Mouse (Mus musculus) liver, embryonic 15.5 days (tissue): ENCODE measurements around the gene Zmynd8. TPM values are rescaled to one million over a fixed set of nuclear protein-coding genes. Genes with fewer than 3 reads are reported as not detected.
A peak's percentile ranks its signal among the peaks of the same experiment; 100 is the strongest.

ENCODE experiments used
- ATAC-seq: fragments of 200-750 bp; cut with Nextera tagmentation; 2 replicates; pipeline ENCODE4 v1.8.0; 2017; ENCODE audit warnings: moderate number of reproducible peaks, mild to moderate bottlenecking, moderate library complexity; ENCODE audit not compliant: insufficient read depth
- H3K27ac ChIP-seq: fragments of 300-500 bp; sonication (generic); replicated peaks from 2 replicates; pipeline ENCODE4 v1.5.1; 2015; ENCODE audit warnings: mild to moderate bottlenecking, inconsistent platforms
- H3K27me3 ChIP-seq: fragments of 300-500 bp; sonication (generic); 2 replicates; pipeline ENCODE4 v1.6.1; 2015; ENCODE audit warnings: mild to moderate bottlenecking, inconsistent platforms
- H3K36me3 ChIP-seq: fragments of 300-500 bp; sonication (generic); replicated peaks from 2 replicates; pipeline ENCODE4 v1.6.1; 2015; ENCODE audit warnings: moderate library complexity, mild to moderate bottlenecking, inconsistent platforms
- H3K4me1 ChIP-seq: fragments of 300-500 bp; sonication (generic); replicated peaks from 2 replicates; pipeline ENCODE4 v1.6.1; 2015; ENCODE audit warnings: inconsistent platforms
- H3K4me2 ChIP-seq: fragments of 300-500 bp; sonication (generic); 2 replicates; pipeline ENCODE4 v1.6.1; 2015; ENCODE audit warnings: moderate library complexity, mild to moderate bottlenecking, inconsistent platforms
- H3K4me3 ChIP-seq: fragments of 300-500 bp; sonication (generic); replicated peaks from 2 replicates; pipeline ENCODE4 v1.5.1; 2015; ENCODE audit warnings: mild to moderate bottlenecking, inconsistent platforms
- H3K9ac ChIP-seq: fragments of 300-500 bp; sonication (generic); 2 replicates; pipeline ENCODE4 v1.6.1; 2015; ENCODE audit warnings: moderate library complexity, mild to moderate bottlenecking, inconsistent platforms
- H3K9me3 ChIP-seq: fragments of 300-500 bp; sonication (generic); replicated peaks from 2 replicates; pipeline ENCODE4 v1.6.1; 2016; ENCODE audit warnings: inconsistent platforms
- WGBS: fragments of 180-500 bp; shearing (Covaris S2); methylation state at CpG from one replicate; pipeline ENCODE4 v1.1.7; 2015; ENCODE audit warnings: mixed read lengths; ENCODE audit not compliant: insufficient replicate concordance; 5-methylcytosine and 5-hydroxymethylcytosine counted together
- polyA plus RNA-seq: library from polyadenylated mRNA; unstranded; fragments of >200 nt; fragmentation: Nextera tagmentation; extraction: Ambion mirVana; gene quantifications from 2 replicates; pipeline ENCODE4 v1.2.1, GENCODE M21; 2015

Zmynd8 gene
- polyA plus RNA-seq, 1 experiment from 2014 or later, result 24.6 TPM

DNA sequence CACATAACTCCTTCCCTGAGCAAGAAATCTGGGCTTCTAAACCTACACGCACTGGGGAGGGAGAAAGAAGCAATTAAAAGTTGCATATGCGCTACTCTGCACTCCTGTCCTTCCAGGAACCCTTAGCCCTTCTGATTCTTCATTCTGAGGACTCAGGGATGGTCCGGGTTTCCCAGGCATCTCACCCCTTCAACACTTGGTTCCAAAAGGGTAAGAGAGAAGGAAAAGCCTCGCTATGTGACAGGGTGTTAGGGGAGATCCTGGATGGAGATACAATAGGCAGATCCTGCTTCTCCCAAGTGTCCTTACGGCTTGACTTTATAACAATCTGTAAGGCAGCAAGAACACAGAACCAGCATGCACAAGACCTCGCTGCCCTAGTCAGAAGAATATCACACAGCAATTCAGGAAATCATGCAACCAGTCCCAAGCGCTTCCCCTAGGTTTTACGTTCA is 19.9 kb downstream of the Zmynd8 start:
- Histone ChIP-seq H3K27ac (peak overlapping the region; percentile 51), H3K4me2 (peak overlapping the region; percentile 35), H3K36me3 (peaks cover 70% of the 10 kb centered on the region), H3K27me3 (no peaks in the 10 kb centered on the region), H3K4me1 (peaks cover 99% of the 10 kb centered on the region), H3K4me3 (no peak overlapping the region), H3K9me3 (no peaks in the 10 kb centered on the region), H3K9ac (peak overlapping the region; percentile 8; the same call in 1 of the 2 replicates)
- ATAC-seq, result no peak
- WGBS, result 69% methylated on average over 8 of the region's 8 CpGs

- Histone ChIP-seq H3K27me3 (no peaks in the 10 kb centered on the region), H3K27ac (peak overlapping the region; percentile 6; the same call in 1 of the 2 replicates), H3K9me3 (no peaks in the 10 kb centered on the region), H3K4me2 (no peak overlapping the region), H3K9ac (no peak overlapping the region), H3K4me1 (peaks cover 99% of the 10 kb centered on the region), H3K36me3 (peaks cover 78% of the 10 kb centered on the region), H3K4me3 (no peak overlapping the region)
- no peak for ATAC-seq
- 47% methylated on average over 10 of the region's 10 CpGs for WGBS
These were observed 20.7 kb downstream of the Zmynd8 start for GRCm38 (mm10) chr2:165878021-165878585.

- H3K4me2 ChIP-seq, result no peak overlapping the region
- no peaks in the 10 kb centered on the region for H3K9me3 ChIP-seq
- no peak overlapping the region for H3K9ac ChIP-seq
- no peaks in the 10 kb centered on the region for H3K27me3 ChIP-seq
- no peak for ATAC-seq
- WGBS, result 82% methylated on average over 4 of the region's 4 CpGs
- no peak overlapping the region for H3K4me3 ChIP-seq
- 0 out of 2 replicates have a peak overlapping the region, but pooled peaks have one; percentile 6 for H3K27ac ChIP-seq
- H3K36me3 ChIP-seq, result peaks cover 86% of the 10 kb centered on the region
- H3K4me1 ChIP-seq, result peaks cover 90% of the 10 kb centered on the region
These were observed 21.6 kb downstream of the Zmynd8 start for GRCm38 (mm10) chr2:165877180-165877579.

- no peak overlapping the region for H3K4me3 ChIP-seq
- no peak for ATAC-seq
- no peak overlapping the region for H3K4me2 ChIP-seq
- 0 out of 2 replicates have a peak overlapping the region, but pooled peaks have one; percentile 30 for H3K27ac ChIP-seq
- H3K4me1 ChIP-seq, result peaks cover 84% of the 10 kb centered on the region
- WGBS, result 66% methylated on average over 8 of the region's 8 CpGs
- no peaks in the 10 kb centered on the region for H3K27me3 ChIP-seq
- peaks cover 87% of the 10 kb centered on the region for H3K36me3 ChIP-seq
- no peaks in the 10 kb centered on the region for H3K9me3 ChIP-seq
- H3K9ac ChIP-seq, result no peak overlapping the region
These were observed 22.5 kb downstream of the Zmynd8 start for GRCm38 (mm10) chr2:165876201-165876918.

DNA sequence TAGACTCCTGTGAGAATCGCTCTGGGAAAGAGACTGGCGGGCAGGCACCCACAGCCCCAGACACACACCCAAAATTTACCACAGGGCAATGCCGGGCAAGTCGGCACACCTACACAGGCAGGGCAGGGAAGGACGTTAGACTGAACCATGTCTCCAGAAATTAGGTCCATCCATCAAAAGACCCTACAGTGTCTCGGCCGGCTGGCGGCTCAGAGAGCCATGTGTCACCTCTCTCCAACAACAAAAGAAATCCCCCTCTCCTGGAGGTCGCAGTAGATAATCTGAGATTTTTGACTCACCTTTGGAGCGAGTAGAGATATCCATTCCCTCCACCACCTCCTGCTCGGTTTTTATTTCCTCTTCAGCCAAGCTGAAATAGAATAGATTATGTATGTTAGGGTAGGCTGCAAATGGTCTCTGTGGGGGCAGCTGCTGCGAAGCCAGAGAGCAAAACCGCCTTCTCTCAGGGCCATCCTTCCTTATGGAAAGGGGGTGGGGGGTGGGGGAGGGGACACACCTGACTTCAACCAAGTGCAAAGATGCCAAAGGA is 23.3 kb downstream of the Zmynd8 start:
- WGBS, result 75% methylated on average over 13 of the region's 13 CpGs
- no peak for ATAC-seq

DNA sequence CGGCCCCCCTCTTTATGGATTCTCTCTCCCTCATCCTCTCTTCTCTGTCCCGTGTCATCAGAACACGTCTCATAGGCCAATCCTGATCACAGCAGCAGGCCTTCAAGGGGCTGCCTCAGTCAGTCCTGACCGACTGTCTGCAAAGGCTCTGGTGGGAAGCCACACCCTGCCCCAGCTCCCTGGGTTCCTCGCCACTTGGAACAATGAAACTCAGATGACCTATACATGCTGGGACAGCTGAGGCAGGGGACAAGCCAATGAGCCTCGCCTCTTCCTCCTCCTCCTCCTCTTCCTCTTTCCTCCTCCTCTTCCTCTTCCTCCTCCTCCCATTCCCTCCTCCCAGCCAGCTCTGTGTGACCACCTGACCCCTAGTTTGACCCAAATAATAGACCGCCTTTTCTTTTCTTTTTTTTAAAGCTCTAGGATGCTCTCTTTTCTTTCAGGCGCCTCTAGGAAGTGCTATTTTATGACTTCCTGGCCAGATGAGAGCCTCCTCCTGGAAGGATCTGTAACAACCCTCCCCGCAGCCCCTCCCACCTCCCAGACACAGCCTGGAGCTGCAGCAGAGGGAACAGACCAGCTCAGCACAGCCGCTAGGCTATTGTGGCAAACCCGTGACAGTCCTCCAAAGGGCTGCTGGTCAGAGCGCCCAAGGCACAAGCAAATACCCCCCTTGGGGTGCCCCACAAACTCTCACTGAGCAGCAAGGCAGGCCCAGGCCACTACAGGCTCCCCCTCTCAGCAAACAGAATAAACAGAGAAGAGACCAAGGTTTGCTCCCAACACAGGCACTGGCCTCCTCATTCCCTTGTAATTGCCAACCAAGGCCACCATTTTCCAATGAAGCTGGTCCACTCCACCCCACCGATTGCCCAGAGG is 24.1 kb downstream of the Zmynd8 start:
- peaks cover 87% of the 10 kb centered on the region for H3K36me3 ChIP-seq
- H3K4me2 ChIP-seq, result no peak overlapping the region; the same call in 1 of the 2 replicates
- H3K9ac ChIP-seq, result no peak overlapping the region
- H3K27ac ChIP-seq, result peak overlapping the region; percentile 61
- ATAC-seq, result peak; percentile 30
- 53% methylated on average over 13 of the region's 13 CpGs for WGBS
- H3K4me1 ChIP-seq, result peaks cover 82% of the 10 kb centered on the region
- H3K9me3 ChIP-seq, result no peaks in the 10 kb centered on the region
- no peak overlapping the region for H3K4me3 ChIP-seq
- no peaks in the 10 kb centered on the region for H3K27me3 ChIP-seq

More for the DNA sequence above, 23.3 kb downstream of the Zmynd8 start:
- Histone ChIP-seq H3K27me3 (no peaks in the 10 kb centered on the region), H3K4me1 (peaks cover 82% of the 10 kb centered on the region), H3K36me3 (peaks cover 87% of the 10 kb centered on the region), H3K27ac (peak overlapping the region; percentile 61; the same call in 1 of the 2 replicates), H3K9me3 (no peaks in the 10 kb centered on the region), H3K4me3 (no peak overlapping the region), H3K4me2 (no peak overlapping the region; the same call in 1 of the 2 replicates), H3K9ac (no peak overlapping the region)

- H3K9me3 ChIP-seq, result no peaks in the 10 kb centered on the region
- 73% methylated on average over 3 of the region's 3 CpGs for WGBS
- no peak overlapping the region; the same call in 1 of the 2 replicates for H3K27ac ChIP-seq
- no peak overlapping the region; the same call in 1 of the 2 replicates for H3K9ac ChIP-seq
- no peak overlapping the region for H3K4me2 ChIP-seq
- ATAC-seq, result no peak
- peaks cover 82% of the 10 kb centered on the region for H3K4me1 ChIP-seq
- H3K4me3 ChIP-seq, result no peak overlapping the region
- H3K36me3 ChIP-seq, result peaks cover 86% of the 10 kb centered on the region
- no peaks in the 10 kb centered on the region for H3K27me3 ChIP-seq
These were observed 25.0 kb downstream of the Zmynd8 start for GRCm38 (mm10) chr2:165873777-165874176.

GRCm38 (mm10) chr2:165873196-165873595 is 25.6 kb downstream of the Zmynd8 start:
- no peaks in the 10 kb centered on the region for H3K27me3 ChIP-seq
- H3K4me1 ChIP-seq, result peaks cover 82% of the 10 kb centered on the region
- WGBS, result 80% methylated on average over 7 of the region's 7 CpGs
- ATAC-seq, result no peak
- no peak overlapping the region for H3K4me2 ChIP-seq
- no peak overlapping the region for H3K9ac ChIP-seq
- no peaks in the 10 kb centered on the region for H3K9me3 ChIP-seq
- H3K4me3 ChIP-seq, result no peak overlapping the region
- peaks cover 89% of the 10 kb centered on the region for H3K36me3 ChIP-seq
- H3K27ac ChIP-seq, result no peak overlapping the region

- peaks cover 62% of the 10 kb centered on the region for H3K4me1 ChIP-seq
These were observed 29.6 kb downstream of the Zmynd8 start for GRCm38 (mm10) chr2:165869257-165869656.

GRCm38 (mm10) chr2:165868522-165869175 is 30.2 kb downstream of the Zmynd8 start:
- no peaks in the 10 kb centered on the region for H3K27me3 ChIP-seq
- 58% methylated on average over 8 of the region's 8 CpGs for WGBS
- H3K9me3 ChIP-seq, result no peaks in the 10 kb centered on the region
- no peak for ATAC-seq
- peak overlapping the region; percentile 45; the same call in 1 of the 2 replicates for H3K27ac ChIP-seq
- H3K4me2 ChIP-seq, result no peak overlapping the region
- peaks cover 88% of the 10 kb centered on the region for H3K36me3 ChIP-seq
- H3K4me3 ChIP-seq, result no peak overlapping the region
- peaks cover 61% of the 10 kb centered on the region for H3K4me1 ChIP-seq
- no peak overlapping the region for H3K9ac ChIP-seq

More at GRCm38 (mm10) chr2:165869257-165869656, 29.6 kb downstream of the Zmynd8 start:
- ATAC-seq, result 0 out of 2 replicates have a peak, but pooled peaks have one; percentile 21
- Histone ChIP-seq H3K9ac (no peak overlapping the region), H3K4me2 (no peak overlapping the region), H3K27ac (0 out of 2 replicates have a peak overlapping the region, but pooled peaks have one; percentile 45), H3K36me3 (peaks cover 89% of the 10 kb centered on the region), H3K9me3 (no peaks in the 10 kb centered on the region), H3K27me3 (no peaks in the 10 kb centered on the region), H3K4me3 (no peak overlapping the region)
- 64% methylated on average over 1 of the region's 1 CpGs for WGBS
